Mouse (Mus musculus) hindbrain, embryonic 14.5 days (tissue): Measurements from ENCODE around the gene Lhx6. TPM values are rescaled to one million over a fixed set of nuclear protein-coding genes. Genes with fewer than 3 reads are reported as not detected.

Experiments
- ATAC-seq: fragments of 200-750 bp; cut with Nextera tagmentation; 2 replicates; pipeline ENCODE4 v1.8.0; 2017; ENCODE audit warnings: moderate number of reproducible peaks, mild to moderate bottlenecking, moderate TSS enrichment, moderate library complexity; ENCODE audit not compliant: low FRiP score
- DNase-seq: peaks from one replicate; pipeline ENCODE4 v3.0.0-alpha.2; 2015; ENCODE audit warnings: low spot score
- H3K27ac ChIP-seq: fragments of 300-500 bp; sonication (generic); 2 replicates; pipeline ENCODE4 v1.5.1; 2014; ENCODE audit warnings: mild to moderate bottlenecking, moderate library complexity
- H3K27me3 ChIP-seq: fragments of 300-500 bp; sonication (generic); 2 replicates; pipeline ENCODE4 v1.6.1; 2014; ENCODE audit warnings: mild to moderate bottlenecking, low read length, mixed read lengths; ENCODE audit not compliant: control insufficient read depth, insufficient read depth
- H3K36me3 ChIP-seq: fragments of 300-500 bp; sonication (generic); replicated peaks from 2 replicates; pipeline ENCODE4 v1.6.1; 2014; ENCODE audit not compliant: control insufficient read depth, insufficient read depth
- H3K4me1 ChIP-seq: fragments of 300-500 bp; sonication (generic); replicated peaks from 2 replicates; pipeline ENCODE4 v1.6.1; 2014; ENCODE audit warnings: antibody characterized with exemption, low read length, mixed read lengths; ENCODE audit not compliant: control insufficient read depth, insufficient read depth
- H3K4me2 ChIP-seq: fragments of 300-500 bp; sonication (generic); replicated peaks from 2 replicates; pipeline ENCODE4 v1.6.1; 2014; ENCODE audit warnings: mild to moderate bottlenecking, moderate library complexity
- H3K4me3 ChIP-seq: fragments of 300-500 bp; sonication (generic); replicated peaks from 2 replicates; pipeline ENCODE4 v1.5.1; 2014; ENCODE audit warnings: mild to moderate bottlenecking, low read length
- H3K9ac ChIP-seq: fragments of 300-500 bp; sonication (generic); 2 replicates; pipeline ENCODE4 v1.6.1; 2014
- H3K9me3 ChIP-seq: fragments of 300-500 bp; sonication (generic); 2 replicates; pipeline ENCODE4 v1.6.1; 2016; ENCODE audit warnings: low read length; ENCODE audit not compliant: control insufficient read depth
- WGBS: fragments of 180-500 bp; shearing (Covaris S2); extraction: QIAGEN DNeasy Blood & Tissue Kit; methylation state at CpG from one replicate; pipeline ENCODE4 v1.1.7; 2014; 5-methylcytosine and 5-hydroxymethylcytosine counted together
- polyA plus RNA-seq: library from polyadenylated mRNA; unstranded; fragments of >200 nt; fragmentation: Nextera tagmentation; extraction: Ambion mirVana; gene quantifications from 2 replicates; pipeline ENCODE4 v1.2.1, GENCODE M21; 2014

The Lhx6 gene
- polyA plus RNA-seq, 1 experiment from 2014 or later, result 1.2 TPM

- no peak overlapping the region for H3K27ac ChIP-seq
- peaks cover 6% of the 10 kb centered on the region for H3K4me1 ChIP-seq
- H3K9ac ChIP-seq, result no peak overlapping the region
- peak; percentile 53; the same call in 1 of the 2 replicates for ATAC-seq
- DNase-seq, result no peak
- H3K27me3 ChIP-seq, result no peaks in the 10 kb centered on the region
- WGBS, result 41% methylated on average over 10 of the region's 10 CpGs
- H3K4me3 ChIP-seq, result peak overlapping the region; percentile 78
- 0 out of 2 replicates have a peak, but pooled peaks cover 6% of the 10 kb centered on the region for H3K36me3 ChIP-seq
- no peaks in the 10 kb centered on the region for H3K9me3 ChIP-seq
- peak overlapping the region; percentile 81 for H3K4me2 ChIP-seq
Measured at GRCm38 (mm10) chr2:36049567-36049954, 55.6 kb downstream of the Lhx6 start.

- peak; percentile 97 for ATAC-seq
- peak; percentile 99 for DNase-seq
- Histone ChIP-seq H3K27me3 (no peaks in the 10 kb centered on the region), H3K4me1 (peaks cover 6% of the 10 kb centered on the region), H3K27ac (peak within 1 kb of the TSS; percentile 72), H3K36me3 (peaks cover 7% of the 10 kb centered on the region; the same call in 1 of the 2 replicates), H3K9me3 (no peaks in the 10 kb centered on the region), H3K4me2 (peak within 1 kb of the TSS; percentile 81), H3K4me3 (peak within 1 kb of the TSS; percentile 78), H3K9ac (peak within 1 kb of the TSS; percentile 90)
- WGBS, result 1% methylated on average over 44 of the region's 44 CpGs
Measured at GRCm38 (mm10) chr2:36048748-36049566, 56.3 kb downstream of the Lhx6 start, which contains the start of the genes Ndufa8 and Morn5. Ndufa8 (minus strand) TSS chr2:36049406. Morn5 (plus strand) TSS chr2:36049458.

- DNase-seq (no peak), ATAC-seq (no peak)
- H3K9ac ChIP-seq, result peak overlapping the region; percentile 90
- peak overlapping the region; percentile 78 for H3K4me3 ChIP-seq
- peak overlapping the region; percentile 81 for H3K4me2 ChIP-seq
- H3K36me3 ChIP-seq, result peaks cover 15% of the 10 kb centered on the region; the same call in 1 of the 2 replicates
- no peaks in the 10 kb centered on the region for H3K27me3 ChIP-seq
- H3K27ac ChIP-seq, result no peak overlapping the region
- no peaks in the 10 kb centered on the region for H3K9me3 ChIP-seq
- peaks cover 6% of the 10 kb centered on the region for H3K4me1 ChIP-seq
- 78% methylated on average over 8 of the region's 8 CpGs for WGBS
Measured at GRCm38 (mm10) chr2:36048164-36048563, 57.0 kb downstream of the Lhx6 start.

GRCm38 (mm10) chr2:36040872-36041271 is 64.3 kb downstream of the Lhx6 start:
- no peak overlapping the region for H3K4me3 ChIP-seq
- H3K9me3 ChIP-seq, result no peaks in the 10 kb centered on the region
- H3K9ac ChIP-seq, result no peak overlapping the region
- H3K36me3 ChIP-seq, result peaks cover 53% of the 10 kb centered on the region
- DNase-seq (no peak), ATAC-seq (no peak)
- H3K4me1 ChIP-seq, result no peaks in the 10 kb centered on the region
- H3K27me3 ChIP-seq, result no peaks in the 10 kb centered on the region
- WGBS, result 94% methylated on average over 1 of the region's 1 CpGs
- no peak overlapping the region for H3K4me2 ChIP-seq
- H3K27ac ChIP-seq, result no peak overlapping the region

GRCm38 (mm10) chr2:36039297-36039985 is 65.8 kb downstream of the Lhx6 start:
- no peak overlapping the region for H3K4me3 ChIP-seq
- no peaks in the 10 kb centered on the region for H3K4me1 ChIP-seq
- ATAC-seq (no peak), DNase-seq (no peak)
- H3K27me3 ChIP-seq, result no peaks in the 10 kb centered on the region
- H3K36me3 ChIP-seq, result peaks cover 65% of the 10 kb centered on the region
- H3K4me2 ChIP-seq, result no peak overlapping the region
- H3K9me3 ChIP-seq, result no peaks in the 10 kb centered on the region
- 89% methylated on average over 7 of the region's 7 CpGs for WGBS
- H3K27ac ChIP-seq, result no peak overlapping the region
- no peak overlapping the region for H3K9ac ChIP-seq

GRCm38 (mm10) chr2:36035413-36036081 is 69.7 kb downstream of the Lhx6 start:
- DNase-seq (no peak), ATAC-seq (no peak)
- no peak overlapping the region for H3K9ac ChIP-seq
- WGBS, result 86% methylated on average over 11 of the region's 11 CpGs
- H3K4me1 ChIP-seq, result no peaks in the 10 kb centered on the region
- no peak overlapping the region for H3K27ac ChIP-seq
- no peak overlapping the region for H3K4me3 ChIP-seq
- H3K36me3 ChIP-seq, result peaks cover 50% of the 10 kb centered on the region
- no peaks in the 10 kb centered on the region for H3K27me3 ChIP-seq
- no peak overlapping the region for H3K4me2 ChIP-seq
- H3K9me3 ChIP-seq, result no peaks in the 10 kb centered on the region

- Histone ChIP-seq H3K4me1 (no peaks in the 10 kb centered on the region), H3K36me3 (peaks cover 50% of the 10 kb centered on the region), H3K4me3 (no peak overlapping the region), H3K9me3 (no peaks in the 10 kb centered on the region), H3K9ac (no peak overlapping the region), H3K4me2 (no peak overlapping the region), H3K27me3 (no peaks in the 10 kb centered on the region), H3K27ac (no peak overlapping the region)
- no peak for ATAC-seq
- 91% methylated on average over 7 of the region's 7 CpGs for WGBS
- DNase-seq, result no peak
Measured at GRCm38 (mm10) chr2:36034898-36035297, 70.3 kb downstream of the Lhx6 start.

- Histone ChIP-seq H3K4me3 (no peak overlapping the region), H3K36me3 (peaks cover 42% of the 10 kb centered on the region), H3K27ac (no peak overlapping the region), H3K9me3 (no peaks in the 10 kb centered on the region), H3K27me3 (no peaks in the 10 kb centered on the region), H3K9ac (no peak overlapping the region), H3K4me1 (no peaks in the 10 kb centered on the region), H3K4me2 (no peak overlapping the region)
- WGBS, result 76% methylated on average over 7 of the region's 7 CpGs
- no peak for ATAC-seq
- DNase-seq, result no peak
Measured at GRCm38 (mm10) chr2:36033966-36034365, 71.2 kb downstream of the Lhx6 start.

GRCm38 (mm10) chr2:36032884-36033283 is 72.3 kb downstream of the Lhx6 start:
- Histone ChIP-seq H3K27ac (no peak overlapping the region), H3K36me3 (peaks cover 31% of the 10 kb centered on the region), H3K9ac (no peak overlapping the region), H3K27me3 (no peaks in the 10 kb centered on the region), H3K9me3 (no peaks in the 10 kb centered on the region), H3K4me1 (no peaks in the 10 kb centered on the region), H3K4me2 (no peak overlapping the region), H3K4me3 (no peak overlapping the region)
- WGBS, result 82% methylated on average over 7 of the region's 7 CpGs
- DNase-seq (no peak), ATAC-seq (no peak)
